Mouse (Mus musculus) right cerebral cortex, adult 18-20 months (tissue): Measurements from ENCODE around the gene Wdr73.

Experiments
- DNase-seq: peaks from one replicate; pipeline ENCODE4 v3.0.0; 2022; ENCODE audit warnings: mixed read lengths

Gene Wdr73

DNA sequence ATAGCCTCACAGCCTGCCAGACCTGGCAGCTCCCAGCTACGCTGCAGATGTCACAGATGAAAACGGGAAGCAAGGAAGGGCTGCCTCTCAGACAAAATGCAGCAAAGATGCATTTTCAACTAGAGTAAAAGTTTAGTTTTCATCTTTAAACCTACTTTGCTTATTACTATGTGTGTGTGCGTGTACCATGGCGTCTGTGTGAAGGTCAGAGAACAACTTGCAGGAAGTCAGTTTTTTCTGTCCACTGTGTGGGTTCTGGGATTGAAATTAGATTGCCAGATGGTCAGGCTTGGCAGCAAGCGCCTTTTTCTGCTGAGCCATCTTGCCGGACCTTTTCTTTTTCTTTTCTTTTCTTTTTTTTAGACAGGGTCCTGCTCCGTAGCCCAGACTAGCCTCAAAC, 6.9 kb downstream of the Wdr73 start:
- no peak for DNase-seq

DNA sequence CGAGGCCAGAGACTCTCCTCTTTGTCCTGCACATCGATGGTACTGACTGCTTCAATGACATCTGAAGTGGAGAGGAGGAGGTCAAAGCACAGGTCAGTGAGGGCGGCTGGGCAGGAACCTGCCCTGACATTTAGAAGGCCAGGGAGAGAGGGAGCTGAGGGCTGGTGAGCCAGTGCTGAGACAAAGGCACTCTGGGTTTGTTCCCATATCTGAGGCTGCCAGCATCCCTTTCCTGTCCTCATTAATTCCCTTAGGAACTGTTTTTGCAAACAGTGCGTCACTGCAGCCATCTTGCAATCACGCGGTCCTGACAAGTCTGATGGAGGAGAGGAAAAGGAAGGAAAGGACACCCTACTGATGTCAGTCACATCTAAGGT, 7.3 kb downstream of the Wdr73 start:
- no peak for DNase-seq

DNA sequence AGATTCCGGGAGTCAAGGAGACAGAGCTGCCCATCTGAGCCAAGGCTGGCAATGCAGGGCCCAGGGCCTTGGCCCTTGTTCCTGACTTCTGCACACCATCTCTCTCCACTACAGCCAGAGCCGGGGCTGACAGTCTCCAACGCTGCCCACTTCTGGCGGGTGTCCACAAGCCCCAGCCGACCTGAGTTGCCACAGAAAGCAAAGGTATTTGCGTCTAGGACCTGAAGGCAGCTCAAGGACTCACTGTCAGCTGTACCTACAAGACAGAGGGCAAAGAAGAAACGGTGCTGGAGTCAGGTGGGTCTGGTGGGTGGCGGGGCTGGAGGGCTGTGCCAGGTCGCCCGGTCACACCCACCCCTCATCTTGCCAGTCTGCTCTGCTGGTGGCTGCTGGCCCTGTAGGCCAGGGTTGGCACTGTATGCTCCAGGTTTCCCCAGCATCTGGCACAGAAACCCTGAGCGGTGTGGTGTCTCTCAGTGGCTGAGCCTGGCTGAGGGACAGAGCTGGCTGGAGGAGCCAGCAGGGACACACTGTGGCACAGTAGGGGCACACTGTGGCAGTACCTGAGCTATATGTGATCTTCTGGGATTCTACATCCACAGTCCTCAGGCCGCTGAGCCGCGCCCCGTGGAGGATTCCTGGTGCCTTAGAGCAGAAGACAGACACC, 7.8 kb downstream of the Wdr73 start:
- DNase-seq, result no peak

DNA sequence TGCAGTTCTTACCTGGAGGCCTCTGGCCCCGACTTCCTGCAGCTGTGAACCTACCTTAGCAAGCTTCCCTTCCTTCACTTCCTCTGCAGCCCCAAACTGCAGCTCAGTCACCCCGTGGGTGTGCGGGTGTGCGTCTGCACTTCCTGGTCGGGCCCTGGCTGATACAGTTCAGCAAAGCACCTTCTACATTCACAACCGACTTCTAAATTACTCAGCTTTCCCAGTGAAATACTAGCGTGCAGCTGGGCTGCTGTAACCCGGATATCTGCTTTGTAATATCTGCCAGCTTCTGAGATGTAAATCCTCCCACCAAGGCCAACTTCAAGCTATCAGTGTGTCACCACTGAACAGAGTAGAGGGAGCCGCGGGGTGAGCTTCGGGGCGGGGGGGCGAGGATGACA, 11.2 kb downstream of the Wdr73 start:
- DNase-seq, result no peak

DNA sequence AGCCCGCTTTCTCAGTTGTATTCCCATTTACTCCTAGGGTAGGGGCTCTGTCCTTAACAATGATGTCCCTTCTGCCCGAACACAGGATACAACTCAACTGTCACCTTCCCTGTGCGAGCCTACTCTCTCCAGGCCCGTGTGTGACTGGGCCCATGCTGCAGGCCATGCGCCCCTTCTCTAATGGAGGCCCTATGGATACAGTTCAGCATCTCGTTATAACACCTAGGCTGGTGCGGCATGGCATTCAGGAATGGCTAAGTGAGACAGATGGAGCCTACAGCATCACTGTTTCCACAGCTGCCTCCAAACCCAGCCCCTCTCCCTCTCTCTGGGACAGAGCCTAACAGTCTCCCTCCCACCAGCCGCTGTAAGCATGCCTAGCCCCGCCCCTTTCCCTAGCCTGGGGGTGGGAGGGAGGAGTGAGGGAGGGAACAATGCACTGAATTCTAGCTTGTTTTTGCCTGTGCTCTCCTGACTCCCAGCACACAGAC, 12.0 kb downstream of the Wdr73 start:
- peak; percentile 51 for DNase-seq

DNA sequence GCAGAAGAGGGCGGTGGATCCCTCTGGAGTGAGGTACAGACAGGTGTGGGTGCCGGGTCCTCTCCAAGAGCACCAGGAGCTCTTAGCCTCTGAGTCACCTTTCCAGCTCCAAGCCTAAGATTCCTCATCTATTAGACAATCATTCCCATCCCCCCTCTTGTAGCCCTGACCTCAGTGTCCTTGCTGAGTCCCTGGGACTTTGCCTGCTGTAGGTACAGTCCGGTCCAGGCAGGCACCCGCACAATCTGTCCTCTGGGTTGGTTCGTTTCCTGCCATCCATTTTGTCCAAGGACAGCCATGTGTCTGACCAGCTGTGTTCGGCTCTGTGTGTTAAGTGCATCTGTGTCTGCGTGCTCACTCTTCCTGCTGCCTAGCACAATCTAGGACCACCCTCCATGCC, 12.5 kb downstream of the Wdr73 start:
- no peak for DNase-seq

DNA sequence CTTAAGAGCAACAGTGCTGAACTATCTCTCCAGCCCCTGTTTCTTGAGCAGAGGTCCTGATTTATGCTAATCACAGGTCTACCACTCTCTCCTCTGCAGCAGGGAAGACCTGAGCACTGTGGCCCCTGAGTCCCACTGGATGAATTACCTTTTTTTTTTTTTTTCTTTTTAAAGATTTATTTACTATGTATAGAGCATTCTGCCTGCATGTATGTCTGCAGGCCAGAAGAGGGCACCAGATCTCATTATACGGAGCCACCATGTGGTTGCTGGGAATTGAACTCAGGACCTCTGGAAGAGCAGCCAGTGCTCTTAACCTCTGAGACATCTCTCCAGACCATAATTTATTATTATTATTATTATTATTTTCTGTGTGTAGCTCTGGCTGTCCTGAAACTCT, 15.4 kb downstream of the Wdr73 start:
- no peak for DNase-seq

DNA sequence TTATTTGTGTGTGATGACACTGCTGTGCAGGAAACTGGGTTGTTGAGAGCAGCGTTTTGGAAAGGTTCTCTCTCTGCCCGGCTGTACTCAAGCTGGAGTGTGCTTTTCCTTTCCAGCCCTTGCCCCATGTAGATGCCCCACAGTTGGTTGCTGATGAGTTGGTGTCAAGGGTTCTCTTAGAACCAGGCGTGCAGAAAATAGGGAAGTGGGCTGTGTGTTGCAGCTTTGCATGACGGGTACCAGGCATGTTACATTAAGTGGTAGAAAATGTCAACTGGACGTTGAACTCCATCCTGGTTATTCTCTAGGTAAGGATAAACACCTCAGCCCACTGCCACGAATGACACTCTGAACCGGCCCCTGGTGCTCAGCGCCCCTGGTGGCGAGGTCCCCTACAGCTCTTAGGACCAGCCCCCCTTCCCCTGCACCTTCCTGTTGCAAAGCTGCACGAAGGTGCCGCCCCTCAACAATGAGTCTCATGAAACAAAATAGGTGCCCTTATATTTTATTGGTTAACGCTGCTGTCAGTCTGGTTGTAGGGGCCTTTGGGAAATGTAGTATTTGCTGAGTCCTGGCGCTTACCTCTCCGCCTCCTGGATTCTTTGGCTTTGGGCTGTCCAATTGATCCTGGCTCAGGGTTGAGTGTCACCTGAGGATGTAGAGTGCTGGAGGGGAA, 18.1 kb downstream of the Wdr73 start:
- peak; percentile 78 for DNase-seq

DNA sequence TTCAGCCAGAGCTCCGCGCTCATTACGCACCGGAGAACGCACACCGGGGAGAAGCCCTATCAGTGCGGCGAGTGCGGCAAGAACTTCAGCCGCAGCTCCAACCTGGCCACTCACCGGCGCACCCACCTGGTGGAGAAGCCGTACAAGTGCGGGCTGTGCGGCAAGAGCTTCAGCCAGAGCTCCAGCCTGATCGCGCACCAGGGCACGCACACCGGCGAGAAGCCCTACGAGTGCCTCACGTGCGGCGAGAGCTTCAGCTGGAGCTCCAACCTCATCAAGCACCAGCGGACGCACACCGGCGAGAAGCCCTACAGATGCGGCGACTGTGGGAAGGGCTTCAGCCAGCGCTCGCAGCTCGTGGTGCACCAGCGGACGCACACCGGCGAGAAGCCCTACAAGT, 25.3 kb downstream of the Wdr73 start:
- DNase-seq, result no peak

DNA sequence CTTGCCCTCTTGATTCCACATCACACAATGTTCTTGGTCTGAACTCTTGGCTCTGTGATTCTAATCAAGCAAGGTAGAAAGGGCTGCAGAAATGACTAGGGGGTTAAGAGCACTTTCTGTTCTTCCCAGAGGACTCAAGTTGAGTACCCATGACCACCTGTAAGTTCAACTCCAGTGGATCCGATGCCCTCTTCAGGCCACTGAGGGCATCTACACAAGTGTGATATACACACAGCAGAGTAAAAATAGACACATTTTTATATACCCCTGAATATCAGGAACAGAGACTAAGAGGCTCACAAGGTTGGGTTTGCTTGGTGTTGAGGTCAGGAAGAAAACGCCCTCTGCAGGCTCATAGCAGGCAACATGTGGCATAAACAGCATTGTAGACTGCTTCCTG, 27.4 kb downstream of the Wdr73 start:
- no peak for DNase-seq

DNA sequence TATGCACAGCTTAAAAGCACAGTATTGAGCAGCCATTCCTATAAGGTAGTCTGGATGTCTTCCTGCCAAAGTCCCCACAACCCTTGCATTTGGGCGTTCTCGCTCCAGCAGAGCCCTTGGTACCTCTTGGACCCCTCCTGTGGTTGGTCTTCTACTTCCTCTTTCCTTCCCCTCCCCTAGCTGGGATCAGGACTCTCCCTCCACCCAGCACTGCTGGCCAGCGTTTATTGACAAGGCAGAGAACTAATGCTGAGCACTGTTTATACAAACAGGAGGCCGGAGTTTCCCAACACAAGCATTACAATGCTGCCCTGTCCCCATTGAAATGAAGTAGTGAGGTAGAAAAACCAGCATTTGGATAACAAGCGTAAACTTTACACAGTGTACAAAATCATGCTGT, 28.0 kb downstream of the Wdr73 start:
- DNase-seq, result no peak

DNA sequence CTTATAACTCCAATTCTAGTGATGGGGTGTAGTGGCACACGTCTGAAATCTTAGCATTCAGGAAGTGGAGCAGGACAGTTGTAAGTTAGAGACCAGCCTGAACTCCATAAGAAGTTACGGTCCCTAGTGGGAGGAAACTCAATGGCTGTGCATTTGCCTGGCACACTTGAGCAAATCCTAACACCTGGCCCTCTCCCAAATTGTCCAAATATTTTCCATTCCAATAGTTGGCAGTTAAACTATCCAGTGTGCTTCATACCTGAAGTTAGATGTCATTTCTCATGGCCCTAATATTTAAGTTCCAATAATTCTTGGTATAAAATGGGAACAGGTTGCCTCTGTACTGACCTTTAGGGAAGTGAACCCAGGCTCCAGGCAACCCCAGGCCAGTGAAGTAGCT, 32.4 kb downstream of the Wdr73 start:
- no peak for DNase-seq

DNA sequence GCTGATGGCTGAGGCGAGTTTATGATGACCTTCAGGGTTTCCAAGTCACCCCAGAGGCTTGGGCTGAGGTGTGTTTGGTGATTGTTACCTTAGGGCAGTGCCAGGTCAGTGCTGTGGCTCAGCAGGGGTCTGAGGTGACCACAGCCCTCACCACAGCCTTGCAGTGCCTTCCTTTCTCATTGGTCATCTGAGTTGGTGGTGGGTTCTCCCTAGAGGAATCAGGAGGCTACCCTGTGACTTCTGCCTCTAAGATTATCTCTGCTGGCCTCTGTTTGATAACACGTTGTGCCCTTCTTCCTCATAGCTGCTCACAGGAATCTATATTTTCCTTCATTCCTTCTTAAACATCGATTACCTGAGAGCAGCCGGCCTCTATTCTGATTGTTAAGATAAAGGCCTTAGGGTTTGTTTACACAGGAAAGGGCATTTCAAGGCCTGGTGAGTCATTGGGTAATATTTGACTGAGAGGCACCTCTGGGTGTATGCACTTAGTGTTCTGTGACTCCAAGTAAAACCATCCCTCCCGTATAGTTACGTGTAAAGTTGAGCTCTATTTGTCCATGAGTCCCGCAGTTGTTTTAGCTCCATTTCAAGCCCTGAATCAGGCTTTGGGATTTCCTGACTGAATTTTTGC, 34.4 kb downstream of the Wdr73 start:
- no peak for DNase-seq

DNA sequence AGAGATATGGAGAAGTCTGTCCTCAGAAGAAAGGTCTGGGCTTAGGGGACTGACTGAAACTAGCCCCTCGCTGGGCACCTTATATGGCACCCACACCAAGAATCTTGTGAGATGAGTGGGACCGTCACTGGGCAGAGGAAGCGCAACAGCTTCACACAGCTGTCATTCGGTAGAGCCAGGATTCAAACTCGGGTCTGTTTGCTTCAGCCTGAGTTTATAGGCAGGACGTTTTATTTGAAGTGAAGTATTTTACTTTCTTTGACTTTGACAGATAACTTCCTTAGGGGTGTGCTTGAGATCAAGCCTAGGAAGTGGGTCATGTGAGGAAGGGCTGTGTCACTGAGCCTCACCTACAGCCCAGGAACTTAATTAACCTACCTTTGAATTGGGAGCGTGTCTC, 35.5 kb downstream of the Wdr73 start:
- DNase-seq, result no peak

DNA sequence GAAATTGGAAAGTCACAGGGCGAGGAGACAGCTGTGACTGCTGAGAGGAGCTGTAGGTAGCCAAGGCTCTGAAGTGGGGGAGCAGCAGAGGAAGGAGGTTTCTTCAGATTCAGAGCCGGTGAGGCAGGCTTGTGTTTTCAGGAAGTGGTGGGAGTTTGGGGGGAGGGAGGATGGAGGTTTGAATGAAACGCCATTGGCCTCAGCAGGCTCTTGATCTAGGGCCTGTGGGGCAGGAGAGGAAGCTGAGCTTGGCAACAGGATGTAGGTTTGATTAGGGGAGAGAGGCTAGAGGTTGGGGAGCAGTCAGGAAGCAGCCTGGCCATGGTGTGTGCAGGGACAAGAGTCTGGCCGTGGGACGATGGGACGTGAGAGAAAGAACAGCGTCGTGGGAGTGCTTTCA, 36.2 kb downstream of the Wdr73 start:
- no peak for DNase-seq

DNA sequence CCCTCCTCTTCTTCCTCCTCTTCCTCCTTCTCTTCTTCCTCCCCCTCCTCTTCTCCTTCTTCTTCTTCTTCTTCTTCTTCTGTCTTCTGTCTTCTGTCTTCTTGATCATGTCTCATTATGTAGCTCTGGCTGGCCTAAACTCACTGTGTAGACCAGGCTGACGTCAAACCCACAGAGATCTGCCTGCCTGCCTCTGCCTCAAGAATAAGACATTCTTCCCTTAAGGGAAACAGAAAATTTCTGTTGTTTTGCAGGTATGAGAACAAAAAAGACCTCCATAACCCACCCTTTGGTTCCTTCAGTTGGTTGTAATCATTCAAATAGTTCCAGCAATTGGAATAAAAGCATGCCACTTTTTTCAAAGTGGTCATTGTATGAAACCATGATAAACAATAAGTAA, 36.9 kb downstream of the Wdr73 start:
- no peak for DNase-seq

DNA sequence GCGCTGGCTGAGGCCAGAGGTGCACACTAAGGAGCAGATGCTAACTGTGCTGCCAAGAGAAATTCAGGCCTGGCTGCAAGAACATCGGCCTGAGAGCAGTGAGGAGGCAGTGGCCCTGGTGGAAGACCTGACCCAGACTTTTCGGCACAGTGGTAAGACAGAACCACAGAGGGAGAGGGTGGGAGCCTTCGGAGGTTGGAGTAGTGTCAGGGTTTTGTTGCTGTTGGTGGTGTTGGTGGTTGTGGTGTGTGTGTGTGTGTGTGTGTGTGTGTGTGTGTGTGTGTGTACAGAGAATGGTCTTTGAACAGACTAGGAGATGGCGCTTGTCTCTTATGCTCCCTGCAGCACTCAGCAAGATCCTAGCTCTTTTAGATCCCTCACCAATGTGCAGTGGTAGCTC, 37.5 kb downstream of the Wdr73 start:
- DNase-seq, result no peak

DNA sequence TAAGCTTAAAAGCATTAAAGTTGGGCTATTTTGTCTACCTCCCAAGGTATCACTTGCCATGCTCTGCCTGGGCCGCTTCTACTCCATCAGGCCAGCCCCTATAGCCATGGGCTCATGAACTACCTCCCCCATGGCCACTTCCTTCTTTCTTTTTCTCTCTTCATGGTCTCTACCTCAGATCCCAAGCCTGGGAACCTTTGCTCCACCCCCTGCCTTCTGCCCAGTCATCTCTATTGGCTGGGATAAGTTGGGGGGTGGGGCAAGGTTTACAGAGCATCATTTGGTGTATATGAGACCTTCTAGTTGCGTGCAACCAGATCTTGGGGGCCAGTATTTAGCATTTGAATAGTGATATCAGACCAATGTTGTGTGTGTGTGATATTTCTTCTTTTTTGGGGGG, 38.6 kb downstream of the Wdr73 start:
- no peak for DNase-seq

DNA sequence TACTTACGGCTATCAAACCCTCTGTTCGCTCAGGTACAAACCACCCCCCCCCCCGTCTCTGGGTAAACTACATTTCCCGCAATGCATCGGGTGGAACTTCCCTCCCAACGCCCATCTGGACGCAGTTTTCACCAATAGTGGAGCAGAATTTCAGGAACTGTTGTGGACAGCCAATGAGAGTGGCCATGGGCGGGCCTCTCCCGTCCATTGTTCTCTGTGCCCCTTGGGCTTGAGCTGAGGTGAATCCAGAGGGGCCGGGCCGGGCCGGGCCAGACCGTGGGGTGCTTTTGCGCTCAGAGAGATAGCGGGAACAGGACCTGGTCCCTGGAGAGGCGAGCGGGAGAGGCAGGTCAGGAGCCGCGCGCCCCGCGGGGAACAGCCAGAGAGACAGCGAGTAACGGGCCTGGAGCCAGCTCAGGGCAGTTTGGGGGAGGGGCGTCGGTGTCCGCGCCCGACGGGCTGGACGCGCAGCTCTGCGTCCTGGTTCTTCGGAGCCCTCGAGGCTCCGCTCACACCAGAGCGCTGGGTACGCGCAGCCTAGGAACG, 40.3 kb downstream of the Wdr73 start, which contains the start of gene Zscan2:
Gene Zscan2 (plus strand): TSS at position 192 of the 546 bp plus-strand sequence.
- DNase-seq, result peak; percentile 93

DNA sequence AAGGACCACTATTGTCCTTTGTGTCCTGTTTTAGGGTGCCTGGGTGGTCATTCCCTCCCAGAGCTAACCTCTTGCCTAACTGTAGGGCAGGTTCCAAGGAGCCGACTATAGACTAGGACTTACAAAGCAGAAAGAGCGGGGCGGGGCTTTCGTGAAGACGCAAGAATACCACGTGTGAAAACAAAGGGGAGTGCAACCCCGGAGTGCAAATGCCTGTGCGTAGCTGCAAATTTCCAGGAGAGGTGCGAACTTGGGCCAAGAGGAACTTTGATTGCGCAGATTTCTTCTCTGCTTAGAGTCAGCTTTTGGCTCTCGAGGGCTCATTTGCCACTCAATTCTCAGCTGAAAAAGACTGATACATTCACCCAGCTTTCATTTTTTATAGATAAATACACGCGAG, 40.8 kb downstream of the Wdr73 start:
- DNase-seq, result no peak

DNA sequence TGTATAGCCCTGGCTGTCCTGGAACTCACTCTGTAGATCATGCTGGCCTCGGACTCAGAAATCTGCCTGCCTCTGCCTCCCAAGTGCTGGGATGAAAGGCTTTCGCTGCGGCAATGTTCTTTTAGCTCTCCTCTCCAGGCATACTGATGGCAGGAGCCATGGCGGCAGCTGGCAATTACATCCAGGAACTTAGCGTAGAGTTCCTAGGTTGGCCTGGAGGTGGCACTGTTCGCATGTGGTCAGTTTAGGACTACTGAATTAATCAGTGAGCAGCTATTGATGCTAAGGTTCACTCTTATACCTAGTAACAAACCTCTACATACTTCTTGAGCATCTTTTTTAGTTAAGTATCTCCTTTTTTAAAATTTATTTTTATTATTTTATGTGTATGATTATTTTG, 43.9 kb downstream of the Wdr73 start:
- peak; percentile 71 for DNase-seq

DNA sequence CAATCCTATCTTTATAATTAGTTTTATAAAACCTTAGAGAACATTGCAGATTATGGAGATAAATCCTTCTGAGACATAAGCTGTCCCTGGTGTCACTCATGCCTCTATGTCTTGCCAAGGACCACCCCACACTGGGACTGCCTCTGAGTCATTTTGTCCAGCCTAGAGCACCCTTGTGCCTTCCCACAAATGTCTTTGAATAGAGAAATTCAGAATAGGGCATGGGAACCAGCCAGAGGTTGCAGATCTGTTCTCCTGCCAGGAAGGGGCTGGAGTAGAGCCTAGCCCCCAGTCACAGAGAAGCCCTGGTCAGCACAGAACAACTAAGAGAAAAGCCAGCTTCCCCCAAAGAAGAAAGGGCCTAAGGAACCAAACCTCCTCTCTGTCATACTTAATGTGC, 45.8 kb downstream of the Wdr73 start:
- DNase-seq, result no peak

DNA sequence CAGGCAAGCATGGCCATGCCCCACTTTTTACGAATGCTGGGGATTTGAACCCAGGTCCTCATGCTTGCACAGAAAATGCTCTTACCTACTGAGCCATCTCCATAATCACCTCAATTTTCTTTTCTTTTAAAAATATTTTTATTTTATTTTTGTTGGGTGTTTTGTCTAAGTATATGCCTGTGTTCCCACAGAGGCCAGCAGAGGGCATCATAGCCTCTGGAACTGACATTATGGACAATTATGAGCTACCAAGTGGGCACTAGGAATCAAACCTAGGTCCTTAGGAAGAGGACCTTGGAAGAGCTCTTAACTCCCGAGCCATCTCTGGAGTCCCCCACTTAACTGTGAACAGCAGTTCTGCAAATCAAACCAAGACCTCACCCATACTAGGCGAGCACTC, 47.9 kb downstream of the Wdr73 start:
- DNase-seq, result no peak

DNA sequence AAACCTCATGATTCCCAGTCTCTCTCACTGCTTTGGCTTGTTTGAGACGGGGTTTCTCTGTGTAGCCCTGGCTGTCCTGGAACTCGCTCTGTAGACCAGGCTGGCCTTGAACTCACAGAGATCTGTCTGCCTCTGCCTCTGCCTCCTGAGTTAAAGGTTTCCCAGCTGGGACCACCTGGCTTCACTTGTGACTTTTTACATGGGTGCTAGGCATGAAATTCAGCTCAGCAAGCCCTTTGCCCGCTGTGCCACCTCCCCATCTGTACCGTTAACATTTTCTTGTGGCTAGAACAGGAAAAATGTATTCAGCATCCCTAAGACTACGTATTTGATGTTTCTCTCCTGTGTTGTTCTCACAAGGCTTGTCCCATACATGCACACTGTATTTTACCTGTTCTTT, 50.5 kb downstream of the Wdr73 start:
- no peak for DNase-seq
